Mouse (Mus musculus) ES-Bruce4 (cell line): ENCODE results near the gene Zscan4-ps1. TPM values are rescaled to one million over a fixed set of nuclear protein-coding genes. Genes with fewer than 3 reads are reported as not detected.
"Not testable (repeated sequence)": the region's sequence is repeated elsewhere in the genome, so short reads cannot be mapped to it uniquely, and the experiment has no call there.

Experiments used
- H3K27ac ChIP-seq: 2 replicates; pipeline ENCODE4 v1.5.1; 2012; ENCODE audit warnings: low read length, inconsistent platforms; ENCODE audit not compliant: insufficient read depth
- H3K27me3 ChIP-seq: 2 replicates; pipeline ENCODE4 v1.6.1; 2012; ENCODE audit warnings: mild to moderate bottlenecking, low read length, inconsistent platforms; ENCODE audit not compliant: control insufficient read depth, poor library complexity, insufficient read depth, severe bottlenecking
- H3K36me3 ChIP-seq: 2 replicates; pipeline ENCODE4 v1.6.1; 2012; ENCODE audit warnings: inconsistent platforms, mild to moderate bottlenecking, low read length, moderate library complexity; ENCODE audit not compliant: control insufficient read depth, poor library complexity, insufficient read depth, severe bottlenecking
- H3K4me1 ChIP-seq: one replicate; pipeline ENCODE4 v1.8.1; 2011; ENCODE audit warnings: low read length; ENCODE audit not compliant: control insufficient read depth, insufficient read depth
- H3K4me3 ChIP-seq: 2 replicates; pipeline ENCODE4 v1.5.1; 2011; ENCODE audit warnings: low read depth, mild to moderate bottlenecking, low read length
- H3K9ac ChIP-seq: 2 replicates; pipeline ENCODE4 v1.6.1; 2012; ENCODE audit warnings: low read depth, mild to moderate bottlenecking, inconsistent platforms; ENCODE audit not compliant: poor library complexity, severe bottlenecking
- H3K9me3 ChIP-seq: replicated peaks from 2 replicates; pipeline ENCODE4 v1.6.1; 2012; ENCODE audit warnings: mild to moderate bottlenecking, low read length, inconsistent platforms; ENCODE audit not compliant: control insufficient read depth, poor library complexity, insufficient read depth, severe bottlenecking
- polyA plus RNA-seq: library from polyadenylated mRNA; stranded (reverse); fragments of >200 nt; gene quantifications from 2 replicates; pipeline ENCODE4 v1.2.4, GENCODE M21; 2011; ENCODE audit warnings: low read depth; ENCODE audit not compliant: missing spikeins, insufficient read depth, insufficient read length

Gene Zscan4-ps1
- not detected in 2 replicates for polyA plus RNA-seq

GRCm38 (mm10) chr7:11069591-11069990, at the start of gene Zscan4-ps1:
TSS of gene Zscan4-ps1 (minus strand) at chr7:11069691.
- not testable (repeated sequence) for H3K36me3 ChIP-seq, H3K9me3 ChIP-seq, H3K4me3 ChIP-seq, H3K9ac ChIP-seq, H3K27ac ChIP-seq, H3K4me1 ChIP-seq, H3K27me3 ChIP-seq

Other genes with a start within 250 kb of the Zscan4-ps1 start
- 1.1 TPM in 1 of 2 replicates, not detected in the other for gene Zscan4b, start 164.6 kb downstream of the Zscan4-ps1 start, polyA plus RNA-seq
- gene Zscan4c, start 63.9 kb downstream of the Zscan4-ps1 start, polyA plus RNA-seq = 0.56 TPM in 1 of 2 replicates, not detected in the other
- not detected in 2 replicates for gene Zscan4d, start 96.5 kb upstream of the Zscan4-ps1 start, polyA plus RNA-seq
- not detected in 2 replicates for gene Zscan4e, start 241.0 kb upstream of the Zscan4-ps1 start, polyA plus RNA-seq